Mouse (Mus musculus) testis, adult 2 months (tissue): ENCODE data around the gene Zap70. TPM values are rescaled to one million over a fixed set of nuclear protein-coding genes. Genes with fewer than 3 reads are reported as not detected.

ENCODE experiments used
- H3K27ac ChIP-seq: fragments of 200-500 bp; 2 replicates; pipeline ENCODE4 v1.5.1; 2012; ENCODE audit warnings: low read depth, low read length; ENCODE audit not compliant: control insufficient read depth, insufficient read depth
- H3K27me3 ChIP-seq: fragments of 200-500 bp; 2 replicates; pipeline ENCODE4 v1.6.1; 2012; ENCODE audit warnings: mild to moderate bottlenecking, low read length, moderate library complexity; ENCODE audit not compliant: control insufficient read depth, insufficient read depth
- H3K36me3 ChIP-seq: fragments of 200-500 bp; 2 replicates; pipeline ENCODE4 v1.6.1; 2012; ENCODE audit warnings: mild to moderate bottlenecking, low read length; ENCODE audit not compliant: control insufficient read depth, insufficient read depth
- H3K4me1 ChIP-seq: fragments of 200-500 bp; 2 replicates; pipeline ENCODE4 v1.6.1; 2012; ENCODE audit warnings: low read length; ENCODE audit not compliant: control insufficient read depth, insufficient read depth
- H3K4me3 ChIP-seq: fragments of 200-500 bp; 2 replicates; pipeline ENCODE4 v1.5.1; 2012; ENCODE audit warnings: low read depth, mild to moderate bottlenecking, low read length, moderate library complexity, mixed read lengths; ENCODE audit not compliant: control insufficient read depth
- CTCF ChIP-seq: fragments of 200-500 bp; IDR thresholded peaks from 2 replicates; pipeline ENCODE4 v1.5.1; 2012; ENCODE audit warnings: low read depth, mild to moderate bottlenecking, inconsistent platforms, low read length, moderate library complexity; ENCODE audit not compliant: control insufficient read depth, insufficient read depth, insufficient replicate concordance
- POLR2A ChIP-seq: fragments of 200-500 bp; IDR thresholded peaks from 2 replicates; pipeline ENCODE4 v1.6.1; 2012; ENCODE audit warnings: low read depth, mild to moderate bottlenecking, inconsistent platforms, low read length, moderate library complexity; ENCODE audit not compliant: control insufficient read depth
- polyA plus RNA-seq: library from polyadenylated mRNA; depleted of rRNA; stranded (reverse); fragments of >200 nt; gene quantifications from 2 replicates; pipeline ENCODE4 v1.2.3, GENCODE M21; 2012

The Zap70 gene
- polyA plus RNA-seq, 1 experiment, result 2.6 TPM

GRCm38 (mm10) chr1:36796711-36797110, 35.1 kb downstream of the Zap70 start:
- TF ChIP-seq CTCF (no peak), POLR2A (no peak)
- no peak overlapping the region for H3K4me3 ChIP-seq
- no peaks in the 10 kb centered on the region for H3K27me3 ChIP-seq
- H3K36me3 ChIP-seq, result peaks cover 6% of the 10 kb centered on the region
- no peaks in the 10 kb centered on the region for H3K4me1 ChIP-seq
- H3K27ac ChIP-seq, result no peak overlapping the region

- no peak overlapping the region for H3K4me3 ChIP-seq
- no peak overlapping the region for H3K27ac ChIP-seq
- no peaks in the 10 kb centered on the region for H3K27me3 ChIP-seq
- no peaks in the 10 kb centered on the region for H3K4me1 ChIP-seq
- no peak for TF ChIP-seq POLR2A
- TF ChIP-seq CTCF, result no peak
- H3K36me3 ChIP-seq, result peaks cover 6% of the 10 kb centered on the region
These were observed 35.9 kb downstream of the Zap70 start for GRCm38 (mm10) chr1:36797481-36797880.

GRCm38 (mm10) chr1:36800379-36801011, 38.9 kb downstream of the Zap70 start:
- H3K27me3 ChIP-seq, result no peaks in the 10 kb centered on the region
- peaks cover 10% of the 10 kb centered on the region for H3K36me3 ChIP-seq
- no peaks in the 10 kb centered on the region for H3K4me1 ChIP-seq
- TF ChIP-seq CTCF (no peak), POLR2A (no peak)
- no peak overlapping the region for H3K4me3 ChIP-seq
- H3K27ac ChIP-seq, result no peak overlapping the region

- peaks cover 10% of the 10 kb centered on the region for H3K36me3 ChIP-seq
- TF ChIP-seq POLR2A (no peak), CTCF (no peak)
- H3K4me3 ChIP-seq, result no peak overlapping the region
- no peaks in the 10 kb centered on the region for H3K27me3 ChIP-seq
- H3K27ac ChIP-seq, result no peak overlapping the region
- no peaks in the 10 kb centered on the region for H3K4me1 ChIP-seq
These were observed 42.7 kb downstream of the Zap70 start for GRCm38 (mm10) chr1:36804259-36804658.

GRCm38 (mm10) chr1:36804833-36805232, 43.2 kb downstream of the Zap70 start:
- H3K36me3 ChIP-seq, result peaks cover 10% of the 10 kb centered on the region
- no peaks in the 10 kb centered on the region for H3K4me1 ChIP-seq
- no peak overlapping the region for H3K4me3 ChIP-seq
- no peak overlapping the region for H3K27ac ChIP-seq
- no peak for TF ChIP-seq CTCF
- no peak for TF ChIP-seq POLR2A
- H3K27me3 ChIP-seq, result no peaks in the 10 kb centered on the region

- peaks cover 8% of the 10 kb centered on the region for H3K36me3 ChIP-seq
- no peaks in the 10 kb centered on the region for H3K27me3 ChIP-seq
These were observed 44.7 kb downstream of the Zap70 start for GRCm38 (mm10) chr1:36806181-36806905.

GRCm38 (mm10) chr1:36807086-36807485, 45.5 kb downstream of the Zap70 start:
- TF ChIP-seq CTCF, result no peak
- TF ChIP-seq POLR2A, result no peak
- Histone ChIP-seq H3K4me3 (no peak overlapping the region), H3K27ac (no peak overlapping the region), H3K27me3 (no peaks in the 10 kb centered on the region), H3K36me3 (peaks cover 7% of the 10 kb centered on the region), H3K4me1 (no peaks in the 10 kb centered on the region)

More at GRCm38 (mm10) chr1:36806181-36806905, 44.7 kb downstream of the Zap70 start:
- no peak for TF ChIP-seq POLR2A
- TF ChIP-seq CTCF, result no peak
- no peak overlapping the region for H3K4me3 ChIP-seq
- no peak overlapping the region for H3K27ac ChIP-seq
- H3K4me1 ChIP-seq, result no peaks in the 10 kb centered on the region
